Mouse (Mus musculus) intestine, postnatal 0 days (tissue): ENCODE measurements at regions not wholly inside any gene's neighbourhood (a gene's known extent, or its start where the extent isn't known, plus 50 kb on each side); places are given as distances from the start of the nearest gene placed in this dataset.

Experiments
- ATAC-seq: fragments of 200-750 bp; cut with Nextera tagmentation; 2 replicates; pipeline ENCODE4 v1.8.0; 2017; ENCODE audit warnings: mild to moderate bottlenecking, moderate TSS enrichment, moderate library complexity
- H3K27ac ChIP-seq: fragments of 300-500 bp; sonication (generic); 2 replicates; pipeline ENCODE4 v1.5.1; 2014; ENCODE audit warnings: mild to moderate bottlenecking, low read depth, low read length, moderate library complexity
- H3K27me3 ChIP-seq: fragments of 300-500 bp; sonication (generic); replicated peaks from 2 replicates; pipeline ENCODE4 v1.6.1; 2014; ENCODE audit warnings: low read length, mixed read lengths; ENCODE audit not compliant: control insufficient read depth, insufficient read depth
- H3K36me3 ChIP-seq: fragments of 300-500 bp; sonication (generic); 2 replicates; pipeline ENCODE4 v1.6.1; 2014; ENCODE audit warnings: mild to moderate bottlenecking, moderate library complexity; ENCODE audit not compliant: control insufficient read depth, insufficient read depth
- H3K4me1 ChIP-seq: fragments of 300-500 bp; sonication (generic); replicated peaks from 2 replicates; pipeline ENCODE4 v1.6.1; 2014; ENCODE audit warnings: antibody characterized with exemption, low read length, mixed read lengths; ENCODE audit not compliant: control insufficient read depth, insufficient read depth
- H3K4me2 ChIP-seq: fragments of 300-500 bp; sonication (generic); replicated peaks from 2 replicates; pipeline ENCODE4 v1.6.1; 2014; ENCODE audit warnings: low read depth, mild to moderate bottlenecking, moderate library complexity
- H3K4me3 ChIP-seq: fragments of 300-500 bp; sonication (generic); 2 replicates; pipeline ENCODE4 v1.5.1; 2014; ENCODE audit warnings: low read depth, low read length
- H3K9ac ChIP-seq: fragments of 300-500 bp; sonication (generic); 2 replicates; pipeline ENCODE4 v1.6.1; 2014; ENCODE audit warnings: mild to moderate bottlenecking, low read depth, low read length
- H3K9me3 ChIP-seq: fragments of 300-500 bp; sonication (generic); 2 replicates; pipeline ENCODE4 v1.6.1; 2016; ENCODE audit warnings: mixed run types; ENCODE audit not compliant: control insufficient read depth
- CTCF ChIP-seq: sonication (generic); IDR thresholded peaks from 2 replicates; pipeline ENCODE4 v1.5.1; 2016; ENCODE audit warnings: low read depth, mild to moderate bottlenecking, control low read depth, antibody characterized with exemption, moderate library complexity
- WGBS: fragments of 180-500 bp; shearing (Covaris S2); extraction: QIAGEN DNeasy Blood & Tissue Kit; methylation state at CpG from one replicate; pipeline ENCODE4 v1.1.7; 2014; 5-methylcytosine and 5-hydroxymethylcytosine counted together

- no peak overlapping the region for H3K27ac ChIP-seq
- 89% methylated on average over 5 of the region's 5 CpGs for WGBS
- H3K27me3 ChIP-seq, result no peaks in the 10 kb centered on the region
- ATAC-seq, result no peak
- H3K9me3 ChIP-seq, result no peaks in the 10 kb centered on the region
- no peak for TF ChIP-seq CTCF
- no peak overlapping the region for H3K4me3 ChIP-seq
- no peak overlapping the region for H3K9ac ChIP-seq
- H3K4me2 ChIP-seq, result no peak overlapping the region
- H3K4me1 ChIP-seq, result no peaks in the 10 kb centered on the region
- no peaks in the 10 kb centered on the region for H3K36me3 ChIP-seq
Measured at GRCm38 (mm10) chr10:118753061-118753775, 116.8 kb downstream of the Dyrk2 start.

- no peaks in the 10 kb centered on the region for H3K27me3 ChIP-seq
- whole genome bisulfite sequencing, result 92% methylated on average over 13 of the region's 13 CpGs
- no peak overlapping the region for H3K4me3 ChIP-seq
- TF ChIP-seq CTCF, result no peak
- no peak overlapping the region for H3K27ac ChIP-seq
- no peaks in the 10 kb centered on the region for H3K4me1 ChIP-seq
- no peak for ATAC-seq
- H3K9me3 ChIP-seq, result no peaks in the 10 kb centered on the region
- H3K4me2 ChIP-seq, result no peak overlapping the region
- no peaks in the 10 kb centered on the region for H3K36me3 ChIP-seq
- no peak overlapping the region for H3K9ac ChIP-seq
Measured at GRCm38 (mm10) chr10:118754791-118755190, 115.2 kb downstream of the Dyrk2 start.

- Histone ChIP-seq H3K27me3 (no peaks in the 10 kb centered on the region), H3K9me3 (no peaks in the 10 kb centered on the region), H3K9ac (no peak overlapping the region), H3K4me3 (no peak overlapping the region), H3K4me2 (no peak overlapping the region), H3K4me1 (no peaks in the 10 kb centered on the region), H3K36me3 (no peaks in the 10 kb centered on the region), H3K27ac (no peak overlapping the region)
- WGBS, result 89% methylated on average over 18 of the region's 18 CpGs
- no peak for ATAC-seq
- TF ChIP-seq CTCF, result no peak
Measured at GRCm38 (mm10) chr10:118758825-118759471, 111.1 kb downstream of the Dyrk2 start.

GRCm38 (mm10) chr10:118760441-118760840, 109.6 kb downstream of the Dyrk2 start:
- no peak overlapping the region for H3K27ac ChIP-seq
- H3K4me1 ChIP-seq, result 0 out of 2 replicates have a peak, but pooled peaks cover 5% of the 10 kb centered on the region
- 80% methylated on average over 8 of the region's 8 CpGs for WGBS
- no peak overlapping the region for H3K9ac ChIP-seq
- ATAC-seq, result no peak
- TF ChIP-seq CTCF, result no peak
- no peaks in the 10 kb centered on the region for H3K36me3 ChIP-seq
- H3K4me3 ChIP-seq, result no peak overlapping the region
- H3K4me2 ChIP-seq, result no peak overlapping the region
- H3K27me3 ChIP-seq, result no peaks in the 10 kb centered on the region
- no peaks in the 10 kb centered on the region for H3K9me3 ChIP-seq

- no peaks in the 10 kb centered on the region for H3K27me3 ChIP-seq
- no peak overlapping the region for H3K9ac ChIP-seq
- H3K4me2 ChIP-seq, result no peak overlapping the region
- H3K36me3 ChIP-seq, result no peaks in the 10 kb centered on the region
- no peaks in the 10 kb centered on the region for H3K9me3 ChIP-seq
- no peak for TF ChIP-seq CTCF
- H3K4me1 ChIP-seq, result 0 out of 2 replicates have a peak, but pooled peaks cover 5% of the 10 kb centered on the region
- 45% methylated on average over 10 of the region's 10 CpGs for WGBS
- peak; percentile 36 for ATAC-seq
- H3K4me3 ChIP-seq, result no peak overlapping the region
- H3K27ac ChIP-seq, result peak overlapping the region; percentile 22; the same call in 1 of the 2 replicates
Measured at GRCm38 (mm10) chr10:118761101-118761868, 108.7 kb downstream of the Dyrk2 start.

GRCm38 (mm10) chr10:118765051-118765450, 105.0 kb downstream of the Dyrk2 start:
- Histone ChIP-seq H3K27ac (peak overlapping the region; percentile 85), H3K4me2 (no peak overlapping the region), H3K9me3 (no peaks in the 10 kb centered on the region), H3K4me3 (no peak overlapping the region), H3K36me3 (no peaks in the 10 kb centered on the region), H3K27me3 (no peaks in the 10 kb centered on the region), H3K9ac (no peak overlapping the region), H3K4me1 (0 out of 2 replicates have a peak, but pooled peaks cover 5% of the 10 kb centered on the region)
- 72% methylated on average over 9 of the region's 9 CpGs for WGBS
- TF ChIP-seq CTCF, result no peak
- ATAC-seq, result no peak
